Mouse (Mus musculus): ENCODE measurements around the gene Pla2g15.

Gene Pla2g15

DNA sequence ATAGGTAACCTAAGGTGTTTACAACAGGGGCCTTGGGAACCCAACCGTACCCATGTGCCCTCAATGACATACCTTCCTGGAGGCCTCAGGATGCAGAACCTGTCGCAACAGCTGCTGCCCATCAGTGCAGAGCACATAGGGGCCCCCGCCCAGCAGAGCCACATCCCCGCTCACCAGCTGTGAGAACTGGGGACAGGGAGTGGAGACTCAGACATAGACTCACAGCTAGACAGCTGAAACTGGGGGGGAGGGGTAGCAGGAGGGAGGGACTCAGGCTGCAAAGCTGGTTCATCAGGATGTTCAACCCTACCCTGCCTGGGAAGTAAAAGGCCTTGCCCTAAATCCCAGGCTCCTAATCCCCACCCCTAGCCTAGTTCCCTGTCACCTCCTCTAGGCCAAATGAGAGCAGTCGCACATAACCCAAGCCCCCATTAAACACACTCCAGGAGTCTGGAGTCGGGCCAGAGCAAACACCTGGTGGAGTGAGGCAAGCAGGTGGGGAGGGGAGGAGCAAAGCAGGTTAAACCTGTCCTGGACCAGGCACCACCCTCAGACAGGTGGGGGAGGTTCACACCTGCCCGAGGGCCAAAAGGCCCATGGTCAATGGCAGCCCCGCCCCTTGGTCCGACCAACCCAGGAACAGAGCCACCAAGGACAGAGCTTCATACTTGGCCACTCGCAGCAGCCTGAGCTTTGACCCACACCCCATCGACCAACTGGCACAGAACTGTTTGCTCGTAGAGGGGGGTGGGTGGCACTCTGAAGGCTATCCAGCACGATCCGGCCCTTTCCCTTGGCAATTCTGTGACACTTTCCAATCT is 15.2 kb upstream of the Pla2g15 start:
- peak; percentile 75 to 79 for DNase-seq (ENCODE audit: low spot score in 2 of 2)

DNA sequence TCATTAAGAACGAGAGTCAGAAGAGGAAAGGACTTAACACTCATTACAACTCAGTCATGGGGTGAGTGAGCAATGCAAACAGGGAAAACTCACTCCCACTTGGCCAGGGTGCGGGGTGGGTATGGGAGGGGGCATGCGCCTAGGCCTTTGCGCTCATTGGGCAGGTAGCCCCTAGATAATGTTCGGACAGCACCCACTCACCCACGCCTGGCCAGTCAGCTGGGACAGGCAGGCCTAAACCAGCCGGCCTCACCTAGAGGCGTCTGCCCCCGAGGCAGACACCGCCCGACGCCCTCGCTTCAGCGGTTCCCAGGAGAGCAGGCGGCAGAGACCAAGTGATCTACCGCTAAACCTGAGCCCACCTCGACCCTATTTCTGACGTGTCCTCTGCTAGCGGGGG is 14.5 kb upstream of the Pla2g15 start:
- DNase-seq (ENCODE audit: low spot score in 2 of 2) = no peak

DNA sequence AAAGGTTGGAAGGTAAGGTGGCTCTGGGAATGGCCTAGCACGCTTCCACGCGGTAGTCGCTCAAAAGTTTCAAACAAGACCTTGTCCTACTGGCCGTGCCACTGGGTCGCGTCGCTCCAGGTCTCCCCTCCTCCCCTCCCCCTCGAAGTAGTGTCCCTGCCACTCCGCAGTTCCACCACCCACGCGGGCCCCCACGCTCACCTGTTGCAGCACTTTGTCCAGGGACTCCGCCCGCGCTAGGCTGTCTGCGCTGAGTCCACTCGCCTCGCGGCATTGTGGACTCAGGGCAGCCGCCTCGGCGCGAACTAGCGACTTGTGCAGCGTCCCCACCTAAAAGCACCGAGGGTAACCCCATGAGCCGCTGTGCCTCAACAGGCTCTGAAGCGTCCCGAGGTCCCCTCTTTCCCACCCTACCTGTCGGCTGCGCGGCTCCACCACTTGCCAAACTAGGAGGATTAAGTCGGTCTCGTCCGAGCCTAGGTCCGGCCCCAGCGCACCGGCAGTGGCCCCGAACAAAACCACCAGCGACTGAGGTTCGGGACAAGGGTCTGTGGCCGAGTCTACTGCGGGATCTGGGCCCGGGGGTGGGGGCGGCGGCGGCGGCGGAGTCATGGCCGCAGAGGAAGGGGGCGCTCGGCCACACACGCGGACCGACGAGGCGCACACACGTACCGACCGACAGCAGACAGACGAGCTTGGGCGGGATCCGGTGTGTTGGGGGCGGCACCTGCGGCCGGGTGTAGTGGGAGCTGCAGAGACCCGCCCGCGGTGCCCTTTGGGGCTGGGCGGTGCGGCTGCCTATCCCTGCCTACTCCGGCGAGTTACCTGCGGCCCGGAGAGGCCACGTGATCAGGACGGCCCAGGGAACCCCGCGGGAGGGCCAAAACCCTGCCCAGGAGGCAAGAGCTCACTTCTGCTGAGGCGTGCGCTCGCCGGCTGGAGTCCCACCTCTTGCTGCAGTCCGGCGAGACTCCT is 13.8 kb upstream of the Pla2g15 start, which contains the start of gene Esrp2:
Esrp2 (minus strand) TSS at position 819 of the 975 bp plus-strand sequence.
- peak; percentile 74 to 79 for DNase-seq (ENCODE audit: low spot score in 2 of 2)

- DNase-seq (ENCODE audit: low spot score in 2 of 2) = no peak
Measured at GRCm38 (mm10) chr8:106137218-106137905, 12.8 kb upstream of the Pla2g15 start.

DNA sequence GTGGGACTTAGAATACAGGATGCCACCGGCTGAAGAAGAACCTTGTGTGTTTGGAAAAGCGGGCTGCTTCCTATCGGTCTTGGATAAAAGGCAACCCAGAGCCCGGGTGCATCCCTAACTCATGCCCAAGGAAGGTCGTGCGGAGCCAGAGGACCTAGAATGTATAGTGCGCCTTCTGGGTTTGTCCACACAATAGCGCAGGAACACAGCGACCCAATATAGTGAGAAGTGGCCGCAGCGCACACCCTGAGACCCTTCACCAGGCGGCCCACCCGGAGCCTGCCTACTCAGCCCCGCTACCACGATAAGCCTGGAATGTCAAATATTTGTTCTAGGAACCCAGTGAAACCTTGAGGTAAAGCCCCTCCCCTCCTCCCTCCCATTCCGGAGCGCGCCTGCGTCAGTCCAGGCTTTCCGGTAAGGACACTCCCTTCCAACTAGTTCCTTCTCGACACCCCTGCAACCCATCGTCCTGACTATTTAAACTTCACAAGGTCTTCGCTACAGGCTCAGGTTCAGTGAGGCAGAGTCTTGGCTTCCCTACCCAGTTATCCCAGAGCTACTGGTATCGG is 12.2 kb upstream of the Pla2g15 start:
- DNase-seq (ENCODE audit: low spot score in 2 of 2) = peak; percentile 65 to 70

GRCm38 (mm10) chr8:106138616-106139015 is 11.6 kb upstream of the Pla2g15 start:
- DNase-seq (ENCODE audit: low spot score in 2 of 2) = no peak

DNA sequence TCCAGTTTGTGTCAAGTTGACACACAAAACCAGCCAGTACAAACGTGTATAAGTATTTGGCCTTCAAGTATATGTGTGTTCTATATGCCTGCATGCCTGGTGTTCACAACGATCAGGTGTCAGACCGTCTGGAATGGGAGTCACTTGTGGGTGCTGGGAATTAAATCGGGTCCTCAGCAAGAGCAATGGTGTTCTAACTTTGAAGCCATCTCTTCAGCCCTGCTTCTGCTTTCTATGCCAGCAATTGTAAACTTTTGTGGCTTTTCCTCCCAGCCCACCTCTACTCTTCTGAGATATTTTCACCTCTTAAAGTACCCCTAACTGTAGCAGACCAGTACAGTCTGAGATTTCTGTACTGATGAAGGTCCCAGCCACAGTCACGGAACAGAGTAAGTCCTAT is 10.0 kb upstream of the Pla2g15 start:
- no peak for DNase-seq (ENCODE audit: low spot score in 2 of 2)

DNA sequence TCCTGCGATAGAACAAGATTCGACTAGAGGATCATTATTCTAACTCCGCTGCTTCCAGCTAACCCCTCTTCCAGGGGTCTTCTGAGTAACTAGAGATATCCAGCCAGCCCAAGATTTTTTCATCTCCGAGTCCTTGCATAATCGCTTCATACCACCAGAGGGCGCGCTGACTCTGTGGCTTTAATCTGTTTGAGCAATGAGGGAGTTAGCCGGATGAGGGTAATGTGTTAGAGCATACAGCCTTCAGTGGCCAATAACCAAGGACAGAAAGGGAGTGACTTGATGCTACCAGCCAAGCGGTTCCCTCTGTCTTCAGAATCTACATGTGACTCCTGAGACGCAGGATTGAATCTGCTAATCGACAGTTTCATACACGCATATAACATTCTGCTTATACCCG is 9.4 kb upstream of the Pla2g15 start:
- peak; percentile 69 to 81 for DNase-seq (ENCODE audit: low spot score in 2 of 2)

- DNase-seq (ENCODE audit: low spot score in 2 of 2) = no peak
Measured at GRCm38 (mm10) chr8:106145331-106145730, 4.9 kb upstream of the Pla2g15 start.

GRCm38 (mm10) chr8:106146014-106146413 is 4.2 kb upstream of the Pla2g15 start:
- no peak for DNase-seq (ENCODE audit: low spot score in 2 of 2)

GRCm38 (mm10) chr8:106147868-106148565 is 2.2 kb upstream of the Pla2g15 start:
- no peak for DNase-seq (ENCODE audit: low spot score in 2 of 2)

- DNase-seq (ENCODE audit: low spot score in 2 of 2) = no peak
Measured at GRCm38 (mm10) chr8:106149025-106149424, 1.2 kb upstream of the Pla2g15 start.

DNA sequence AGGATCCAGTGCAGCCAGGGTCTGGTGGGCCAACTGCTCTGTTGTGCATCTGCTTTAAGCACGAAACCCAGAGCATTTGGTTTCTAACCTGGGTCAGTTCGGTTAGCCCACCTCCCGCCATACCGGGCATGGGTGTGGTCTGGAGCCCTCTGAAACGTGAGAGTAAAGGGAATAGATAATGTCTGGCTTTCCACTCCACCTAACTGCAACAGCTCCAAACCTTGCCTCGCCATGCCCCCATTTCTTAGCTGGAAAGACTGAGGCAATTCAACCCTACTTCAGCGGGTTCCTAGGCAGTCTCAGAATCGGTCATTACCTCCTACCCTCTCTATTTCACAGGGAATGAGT is 428 bp downstream of the Pla2g15 start:
- DNase-seq (ENCODE audit: low spot score in 2 of 2) = no peak

- no peak for DNase-seq (ENCODE audit: low spot score in 2 of 2)
Measured at GRCm38 (mm10) chr8:106151041-106151440, 842 bp downstream of the Pla2g15 start.

GRCm38 (mm10) chr8:106152876-106153275 is 2.7 kb downstream of the Pla2g15 start:
- no peak for DNase-seq (ENCODE audit: low spot score in 2 of 2)

DNA sequence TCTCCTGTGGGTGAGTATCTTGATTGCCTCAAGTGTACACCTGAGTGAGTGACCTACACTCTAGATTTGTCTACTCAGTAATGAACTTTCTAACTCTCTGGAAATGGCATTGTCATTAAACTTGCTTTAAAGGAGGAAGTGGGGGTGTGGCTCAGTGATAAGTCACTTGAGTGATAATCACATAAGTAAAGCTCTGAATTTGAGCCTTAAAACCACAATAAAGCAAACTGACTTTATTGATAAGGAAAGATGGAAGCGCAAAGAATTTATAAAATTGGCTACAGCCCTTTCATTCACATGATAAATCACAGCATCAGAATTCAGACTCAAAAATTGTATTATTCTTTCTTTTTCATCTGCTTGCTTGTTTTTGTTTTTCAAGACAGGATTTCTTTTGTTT is 7.2 kb downstream of the Pla2g15 start:
- no peak for DNase-seq (ENCODE audit: low spot score in 2 of 2)

- no peak for DNase-seq (ENCODE audit: low spot score in 2 of 2)
Measured at GRCm38 (mm10) chr8:106158381-106158780, 8.2 kb downstream of the Pla2g15 start.

- no peak for DNase-seq (ENCODE audit: low spot score in 2 of 2)
Measured at GRCm38 (mm10) chr8:106159876-106160275, 9.7 kb downstream of the Pla2g15 start.

DNA sequence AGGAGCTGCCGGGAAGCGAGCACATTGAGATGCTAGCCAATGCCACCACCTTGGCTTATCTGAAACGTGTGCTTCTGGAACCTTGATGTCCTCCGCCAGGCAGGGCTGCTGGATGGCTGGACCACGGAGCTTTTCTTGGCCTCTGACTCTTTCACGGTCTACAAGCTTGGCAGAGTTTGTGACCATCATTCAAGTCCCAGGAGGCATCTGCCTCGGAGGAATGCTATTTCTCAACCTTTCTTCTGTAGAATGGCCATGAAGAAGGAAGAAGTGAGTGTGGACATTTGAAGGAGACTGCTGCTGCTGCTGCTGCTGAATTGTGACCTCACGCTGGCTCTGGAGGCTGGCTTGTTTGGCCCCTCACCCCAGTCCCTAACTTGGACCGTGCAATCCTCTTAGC is 13.1 kb downstream of the Pla2g15 start:
- DNase-seq (ENCODE audit: low spot score in 2 of 2) = no peak

DNA sequence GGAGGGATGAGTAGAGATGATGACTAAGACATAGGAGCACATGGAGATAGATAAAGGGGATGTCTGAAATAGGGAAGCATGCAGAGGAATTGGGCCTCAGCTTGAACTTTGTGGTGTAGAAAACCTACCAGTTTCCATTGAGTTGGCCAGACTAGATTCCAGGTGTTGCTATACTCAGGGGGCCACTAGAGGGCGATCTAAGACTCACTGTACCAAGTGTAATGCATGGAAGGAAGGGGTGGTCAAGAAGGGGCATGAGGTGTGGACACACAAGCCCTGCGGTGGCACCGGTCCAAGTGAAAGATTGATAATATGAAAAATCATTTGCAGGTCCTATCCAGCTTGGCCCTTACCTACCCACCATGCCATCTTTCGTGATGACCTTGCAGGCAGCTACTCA is 15.3 kb downstream of the Pla2g15 start:
- DNase-seq (ENCODE audit: low spot score in 2 of 2) = peak in 1 of 2 experiments; percentile 77

All from urinary bladder, postnatal 4 days (tissue).